Mouse (Mus musculus) thymus, adult 2 months (tissue): ENCODE data around the gene 4930432M17Rik. TPM values are rescaled to one million over a fixed set of nuclear protein-coding genes. Genes with fewer than 3 reads are reported as not detected.

ENCODE experiments used
- DNase-seq: peaks from one replicate; pipeline ENCODE4 v3.0.0; 2021
- H3K27ac ChIP-seq: fragments of 200-500 bp; 2 replicates; pipeline ENCODE4 v1.5.1; 2012; ENCODE audit warnings: low read length, control low read depth; ENCODE audit not compliant: control insufficient read depth, insufficient read depth
- H3K27me3 ChIP-seq: fragments of 200-500 bp; 2 replicates; pipeline ENCODE4 v1.6.1; 2012; ENCODE audit warnings: mild to moderate bottlenecking, low read length, moderate library complexity, mixed read lengths; ENCODE audit not compliant: control insufficient read depth, insufficient read depth
- H3K36me3 ChIP-seq: fragments of 200-500 bp; 2 replicates; pipeline ENCODE4 v1.6.1; 2012; ENCODE audit warnings: mild to moderate bottlenecking, low read length, moderate library complexity; ENCODE audit not compliant: control insufficient read depth, insufficient read depth
- H3K4me1 ChIP-seq: fragments of 200-500 bp; replicated peaks from 2 replicates; pipeline ENCODE4 v1.6.1; 2012; ENCODE audit warnings: low read length; ENCODE audit not compliant: control insufficient read depth, insufficient read depth
- H3K4me3 ChIP-seq: fragments of 200-500 bp; 2 replicates; pipeline ENCODE4 v1.5.1; 2012; ENCODE audit warnings: mild to moderate bottlenecking, low read length, control low read depth, moderate library complexity; ENCODE audit not compliant: control insufficient read depth, insufficient read depth
- CTCF ChIP-seq: fragments of 200-500 bp; IDR thresholded peaks from 2 replicates; pipeline ENCODE4 v1.5.1; 2012; ENCODE audit warnings: mild to moderate bottlenecking, control low read depth, low read length, moderate library complexity, borderline replicate concordance; ENCODE audit not compliant: control insufficient read depth, poor library complexity, insufficient read depth; ENCODE audit errors: extremely low read depth
- POLR2A ChIP-seq: fragments of 200-500 bp; IDR thresholded peaks from 2 replicates; pipeline ENCODE4 v1.6.1; 2012; ENCODE audit warnings: mild to moderate bottlenecking, low read length, control low read depth, moderate library complexity; ENCODE audit not compliant: control insufficient read depth, poor library complexity, insufficient read depth; ENCODE audit errors: extremely low read depth
- WGBS: fragments of 180-500 bp; shearing (Covaris S2); methylation state at CpG from one replicate; pipeline ENCODE4 v1.1.7; 2018; 5-methylcytosine and 5-hydroxymethylcytosine counted together
- polyA plus RNA-seq: library from polyadenylated mRNA; depleted of rRNA; stranded (reverse); fragments of >200 nt; gene quantifications from 2 replicates; pipeline ENCODE4 v1.2.3, GENCODE M21; 2012; rRNA removed

Gene 4930432M17Rik
- polyA plus RNA-seq = not detected in 2 replicates

DNA sequence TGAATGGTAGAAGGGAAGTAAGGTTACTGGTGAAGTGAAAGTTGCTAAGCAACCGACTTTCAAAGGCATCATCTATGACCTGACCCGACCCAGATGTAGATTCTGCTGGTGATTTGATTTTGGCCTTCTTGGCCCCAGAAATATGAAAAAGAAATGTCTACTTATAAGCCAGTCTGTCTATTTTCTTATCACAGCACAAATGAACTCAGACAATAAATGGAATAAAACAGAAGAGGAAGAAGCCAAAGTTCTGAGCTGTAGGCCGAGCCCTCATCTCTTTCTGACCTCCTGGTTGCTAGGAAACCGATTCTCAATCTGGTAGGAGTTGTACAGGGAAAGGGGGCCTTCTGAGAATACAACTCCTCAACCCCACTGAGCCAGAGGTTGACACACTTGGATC, at the start of gene 4930432M17Rik:
TSS of gene 4930432M17Rik (plus strand) at position 301 of the 400 bp plus-strand sequence.
- Histone ChIP-seq H3K36me3 (no peaks in the 10 kb centered on the region), H3K27ac (no peak within 1 kb of the TSS), H3K27me3 (no peaks in the 10 kb centered on the region), H3K4me3 (no peak within 1 kb of the TSS), H3K4me1 (no peaks in the 10 kb centered on the region)
- TF ChIP-seq POLR2A = no peak
- TF ChIP-seq CTCF = no peak
- WGBS = 89% methylated on average over 4 of the region's 4 CpGs
- DNase-seq = no peak

DNA sequence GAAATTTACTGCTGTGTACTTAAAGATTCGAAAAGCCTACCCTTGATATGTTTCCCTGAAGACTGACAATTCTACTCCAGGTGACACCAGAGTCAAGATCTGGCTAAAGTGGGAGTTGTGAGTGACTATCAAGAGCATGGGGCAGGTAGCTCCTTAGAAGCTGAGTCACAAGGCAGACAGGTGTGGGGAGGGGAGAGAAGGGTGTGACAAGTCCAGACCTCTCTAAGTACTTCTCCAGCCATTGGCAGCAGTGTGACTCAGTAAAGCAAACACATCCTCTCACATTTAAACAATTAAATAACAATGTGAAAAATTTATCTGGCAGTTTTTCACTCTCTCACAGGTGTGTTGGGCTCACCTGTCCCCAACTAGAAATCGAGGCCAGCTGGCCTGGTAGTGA, 44.9 kb upstream of the 4930432M17Rik start:
- Histone ChIP-seq H3K27me3 (no peaks in the 10 kb centered on the region), H3K4me1 (no peaks in the 10 kb centered on the region), H3K27ac (no peak overlapping the region), H3K36me3 (no peaks in the 10 kb centered on the region), H3K4me3 (no peak overlapping the region)
- no peak for DNase-seq
- WGBS = 91% methylated on average over 2 of the region's 2 CpGs
- TF ChIP-seq CTCF (no peak), POLR2A (no peak)

DNA sequence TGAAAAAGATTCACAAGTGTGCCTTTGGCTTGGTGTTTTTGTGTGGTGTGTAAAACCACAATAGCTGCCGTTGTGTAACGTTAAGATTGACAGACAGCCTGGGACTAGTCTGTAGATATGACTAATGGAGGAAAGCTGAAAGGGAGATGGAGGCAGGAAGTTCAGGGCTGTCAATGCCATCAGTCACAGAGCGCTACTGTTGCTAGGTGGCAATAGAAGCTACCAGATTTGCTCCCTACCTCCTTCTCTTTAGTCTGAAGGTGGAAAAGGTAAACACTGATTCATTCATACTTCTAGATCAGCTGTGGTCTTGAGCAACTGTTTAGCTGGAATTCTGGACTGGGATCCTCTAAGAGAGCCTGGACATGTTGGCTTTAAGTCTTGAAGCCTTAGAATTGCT, 44.3 kb upstream of the 4930432M17Rik start:
- Histone ChIP-seq H3K36me3 (no peaks in the 10 kb centered on the region), H3K27me3 (no peaks in the 10 kb centered on the region), H3K4me3 (no peak overlapping the region), H3K4me1 (no peaks in the 10 kb centered on the region), H3K27ac (no peak overlapping the region)
- no peak for TF ChIP-seq CTCF
- TF ChIP-seq POLR2A = no peak
- no peak for DNase-seq
- WGBS = 20% methylated on average over 3 of the region's 3 CpGs

DNA sequence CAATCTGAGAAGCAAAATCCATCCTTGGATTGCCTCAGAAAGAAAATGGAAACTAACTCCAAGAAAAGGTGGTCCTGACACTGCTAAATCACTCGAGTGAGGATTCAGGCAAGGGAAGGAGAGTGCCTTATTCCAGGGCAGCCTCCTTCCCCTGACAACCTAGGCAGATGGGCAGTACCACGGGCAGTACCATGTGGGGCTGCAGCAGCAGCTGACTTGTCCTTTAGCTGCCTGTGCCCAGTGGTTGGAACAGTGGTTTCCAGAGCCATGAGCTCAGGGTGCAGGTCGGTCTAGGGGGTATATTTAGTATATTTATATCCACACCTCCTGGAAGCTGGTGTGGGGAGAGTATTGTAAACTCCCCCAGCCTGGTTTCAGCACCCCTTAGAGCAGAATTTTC, 42.3 kb upstream of the 4930432M17Rik start:
- Histone ChIP-seq H3K36me3 (no peaks in the 10 kb centered on the region), H3K4me1 (no peaks in the 10 kb centered on the region), H3K27me3 (no peaks in the 10 kb centered on the region), H3K4me3 (no peak overlapping the region), H3K27ac (no peak overlapping the region)
- 80% methylated on average over 3 of the region's 3 CpGs for WGBS
- TF ChIP-seq POLR2A = no peak
- TF ChIP-seq CTCF = no peak
- no peak for DNase-seq

DNA sequence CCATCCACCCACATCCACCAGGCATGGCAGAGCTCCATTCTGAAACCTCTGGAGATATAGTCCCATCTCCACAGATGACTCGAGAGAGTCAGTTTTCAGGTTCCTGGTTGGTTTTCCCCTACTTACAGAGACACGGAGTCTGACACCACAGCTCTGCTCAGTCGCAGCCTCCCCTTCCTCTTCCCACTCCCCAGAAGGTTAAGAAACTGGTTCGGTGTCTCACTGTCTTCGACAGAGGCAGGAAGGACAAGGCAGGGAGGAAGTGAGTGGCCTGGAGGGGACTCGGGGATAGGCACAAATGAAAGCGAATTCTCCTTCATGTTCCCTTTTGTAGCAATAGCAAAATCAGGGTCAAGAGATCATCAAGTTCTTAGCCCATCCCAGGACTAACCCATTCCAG, 39.9 kb upstream of the 4930432M17Rik start:
- TF ChIP-seq CTCF (no peak), POLR2A (no peak)
- Histone ChIP-seq H3K4me1 (no peaks in the 10 kb centered on the region), H3K27ac (no peak overlapping the region), H3K36me3 (no peaks in the 10 kb centered on the region), H3K27me3 (no peaks in the 10 kb centered on the region), H3K4me3 (no peak overlapping the region)
- 11% methylated on average over 7 of the region's 7 CpGs for WGBS
- DNase-seq = no peak

DNA sequence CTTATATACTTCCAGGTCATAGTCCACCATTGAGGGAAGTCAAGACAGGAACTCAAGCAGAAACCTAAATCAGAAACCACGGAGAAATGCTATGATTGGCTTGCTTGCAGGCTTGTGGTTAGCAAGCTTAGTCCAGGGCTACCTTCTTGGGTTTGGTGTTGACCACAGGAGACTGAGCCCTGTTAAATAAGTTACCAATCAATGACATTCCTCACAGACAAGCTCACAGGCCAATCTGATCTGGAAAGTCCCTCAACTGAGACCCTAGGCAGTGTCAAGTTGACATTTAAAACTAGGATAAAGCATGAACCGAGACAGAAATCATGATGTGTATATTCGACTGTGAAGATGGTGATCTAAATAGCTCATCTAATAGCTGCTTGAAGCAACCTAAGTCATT, 35.6 kb upstream of the 4930432M17Rik start:
- no peak for TF ChIP-seq POLR2A
- TF ChIP-seq CTCF = no peak
- H3K27ac ChIP-seq = no peak overlapping the region

DNA sequence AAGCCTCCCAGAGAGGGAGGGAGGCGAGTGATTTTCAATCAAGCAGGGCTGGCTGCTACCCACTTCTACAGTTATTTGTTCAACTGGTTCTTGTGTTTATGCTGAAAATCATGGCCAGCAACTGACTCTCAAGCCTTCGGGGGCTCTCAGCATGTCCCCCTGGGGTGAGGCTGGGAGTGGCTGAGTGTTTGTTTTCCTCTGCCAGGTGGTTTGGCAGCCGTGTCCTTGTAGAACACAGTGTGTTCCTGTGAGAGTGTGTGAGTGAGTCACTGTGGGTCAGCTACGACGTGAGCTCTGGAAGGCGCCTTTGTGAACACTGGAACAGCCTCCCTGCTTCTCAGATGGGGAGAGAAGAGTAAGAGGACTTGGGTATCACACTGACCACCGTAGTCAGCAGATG, 35.1 kb upstream of the 4930432M17Rik start:
- H3K27me3 ChIP-seq = no peaks in the 10 kb centered on the region
- WGBS = 92% methylated on average over 7 of the region's 7 CpGs
- no peak overlapping the region for H3K4me3 ChIP-seq
- H3K36me3 ChIP-seq = no peaks in the 10 kb centered on the region
- no peak overlapping the region for H3K27ac ChIP-seq
- TF ChIP-seq POLR2A = no peak
- TF ChIP-seq CTCF = no peak
- DNase-seq = no peak
- no peaks in the 10 kb centered on the region for H3K4me1 ChIP-seq

More for the DNA sequence above, 35.6 kb upstream of the 4930432M17Rik start:
- no peaks in the 10 kb centered on the region for H3K36me3 ChIP-seq
- no peaks in the 10 kb centered on the region for H3K4me1 ChIP-seq
- H3K4me3 ChIP-seq = no peak overlapping the region
- DNase-seq = no peak
- no peaks in the 10 kb centered on the region for H3K27me3 ChIP-seq
- WGBS = 81% methylated on average over 3 of the region's 3 CpGs
